Mouse (Mus musculus): ENCODE data around the gene Hoxd3. TPM values are rescaled to one million over a fixed set of nuclear protein-coding genes. Genes with fewer than 3 reads are reported as not detected.

The Hoxd3 gene
- polyA plus RNA-seq, 1 experiment = 0.42 TPM

- Histone ChIP-seq H3K36me3 (ENCODE audit: control insufficient read depth, insufficient read depth, low read length) (no peaks in the 10 kb centered on the region), H3K27me3 (ENCODE audit: control insufficient read depth, insufficient read depth, low read length) (peaks cover 68% of the 10 kb centered on the region), H3K27ac (ENCODE audit: insufficient read depth, low read depth, low read length) (no peak overlapping the region), H3K4me3 (ENCODE audit: low read depth, low read length) (peak overlapping the region; percentile 40), H3K4me1 (ENCODE audit: control insufficient read depth, insufficient read depth, insufficient read length, low read length) (peaks cover 2% of the 10 kb centered on the region; the same call in 1 of the 2 replicates)
- WGBS = 7% methylated on average over 52 of the region's 52 CpGs
- TF ChIP-seq POLR2A (IDR thresholded peaks at IDR 0.05; ENCODE audit: low read depth, low read length) = no peak
- no peak for TF ChIP-seq CTCF (IDR thresholded peaks at IDR 0.05; ENCODE audit: extremely low read depth, insufficient read length, insufficient replicate concordance, low read depth, low read length)
Measured at GRCm38 (mm10) chr2:74732513-74733316, 21.0 kb downstream of the Hoxd3 start.

- Histone ChIP-seq H3K4me3 (ENCODE audit: low read depth, low read length) (peak overlapping the region; percentile 40), H3K27me3 (ENCODE audit: control insufficient read depth, insufficient read depth, low read length) (peaks cover 68% of the 10 kb centered on the region), H3K4me1 (ENCODE audit: control insufficient read depth, insufficient read depth, insufficient read length, low read length) (peaks cover 2% of the 10 kb centered on the region; the same call in 1 of the 2 replicates), H3K27ac (ENCODE audit: insufficient read depth, low read depth, low read length) (no peak overlapping the region), H3K36me3 (ENCODE audit: control insufficient read depth, insufficient read depth, low read length) (no peaks in the 10 kb centered on the region)
- TF ChIP-seq CTCF (IDR thresholded peaks at IDR 0.05; ENCODE audit: extremely low read depth, insufficient read length, insufficient replicate concordance, low read depth, low read length) (no peak), POLR2A (IDR thresholded peaks at IDR 0.05; ENCODE audit: low read depth, low read length) (no peak)
- WGBS = 2% methylated on average over 16 of the region's 16 CpGs
Measured at GRCm38 (mm10) chr2:74733317-74733661, 21.6 kb downstream of the Hoxd3 start.

DNA sequence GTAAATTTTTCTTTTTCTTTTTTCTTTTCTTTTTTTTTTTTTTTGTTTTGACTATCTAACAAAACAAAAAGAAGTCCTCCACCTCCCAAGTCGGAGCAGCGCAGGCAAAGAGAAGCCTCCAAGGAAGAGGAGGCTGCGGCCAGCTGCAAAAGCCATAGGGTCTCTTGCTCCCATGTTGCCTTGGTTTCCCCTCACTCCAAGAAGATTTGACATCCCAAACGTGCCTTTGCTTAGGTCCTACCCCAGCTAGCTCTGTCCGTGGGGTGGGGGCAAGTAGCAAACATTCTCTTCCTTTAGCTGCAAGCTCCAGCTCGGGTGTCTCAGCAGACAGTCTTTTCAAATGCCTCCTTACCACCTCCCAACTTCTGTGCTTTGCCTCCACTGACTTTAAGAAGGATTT, 22.0 kb downstream of the Hoxd3 start:
- no peak overlapping the region for H3K27ac ChIP-seq (ENCODE audit: insufficient read depth, low read depth, low read length)

GRCm38 (mm10) chr2:74734451-74734850, 22.7 kb downstream of the Hoxd3 start:
- no peaks in the 10 kb centered on the region for H3K36me3 ChIP-seq (ENCODE audit: control insufficient read depth, insufficient read depth, low read length)
- H3K4me3 ChIP-seq (ENCODE audit: low read depth, low read length) = no peak overlapping the region
- 9% methylated on average over 13 of the region's 13 CpGs for WGBS
- no peak overlapping the region for H3K27ac ChIP-seq (ENCODE audit: insufficient read depth, low read depth, low read length)
- TF ChIP-seq POLR2A (IDR thresholded peaks at IDR 0.05; ENCODE audit: low read depth, low read length) = no peak
- no peak for TF ChIP-seq CTCF (IDR thresholded peaks at IDR 0.05; ENCODE audit: extremely low read depth, insufficient read length, insufficient replicate concordance, low read depth, low read length)
- H3K4me1 ChIP-seq (ENCODE audit: control insufficient read depth, insufficient read depth, insufficient read length, low read length) = peaks cover 2% of the 10 kb centered on the region; the same call in 1 of the 2 replicates
- peaks cover 75% of the 10 kb centered on the region for H3K27me3 ChIP-seq (ENCODE audit: control insufficient read depth, insufficient read depth, low read length)

More for the DNA sequence above, 22.0 kb downstream of the Hoxd3 start:
- peaks cover 68% of the 10 kb centered on the region for H3K27me3 ChIP-seq (ENCODE audit: control insufficient read depth, insufficient read depth, low read length)
- H3K4me3 ChIP-seq (ENCODE audit: low read depth, low read length) = no peak overlapping the region
- TF ChIP-seq CTCF (IDR thresholded peaks at IDR 0.05; ENCODE audit: extremely low read depth, insufficient read length, insufficient replicate concordance, low read depth, low read length) (no peak), POLR2A (IDR thresholded peaks at IDR 0.05; ENCODE audit: low read depth, low read length) (no peak)
- no peaks in the 10 kb centered on the region for H3K36me3 ChIP-seq (ENCODE audit: control insufficient read depth, insufficient read depth, low read length)
- WGBS = 15% methylated on average over 6 of the region's 6 CpGs
- peaks cover 2% of the 10 kb centered on the region; the same call in 1 of the 2 replicates for H3K4me1 ChIP-seq (ENCODE audit: control insufficient read depth, insufficient read depth, insufficient read length, low read length)

DNA sequence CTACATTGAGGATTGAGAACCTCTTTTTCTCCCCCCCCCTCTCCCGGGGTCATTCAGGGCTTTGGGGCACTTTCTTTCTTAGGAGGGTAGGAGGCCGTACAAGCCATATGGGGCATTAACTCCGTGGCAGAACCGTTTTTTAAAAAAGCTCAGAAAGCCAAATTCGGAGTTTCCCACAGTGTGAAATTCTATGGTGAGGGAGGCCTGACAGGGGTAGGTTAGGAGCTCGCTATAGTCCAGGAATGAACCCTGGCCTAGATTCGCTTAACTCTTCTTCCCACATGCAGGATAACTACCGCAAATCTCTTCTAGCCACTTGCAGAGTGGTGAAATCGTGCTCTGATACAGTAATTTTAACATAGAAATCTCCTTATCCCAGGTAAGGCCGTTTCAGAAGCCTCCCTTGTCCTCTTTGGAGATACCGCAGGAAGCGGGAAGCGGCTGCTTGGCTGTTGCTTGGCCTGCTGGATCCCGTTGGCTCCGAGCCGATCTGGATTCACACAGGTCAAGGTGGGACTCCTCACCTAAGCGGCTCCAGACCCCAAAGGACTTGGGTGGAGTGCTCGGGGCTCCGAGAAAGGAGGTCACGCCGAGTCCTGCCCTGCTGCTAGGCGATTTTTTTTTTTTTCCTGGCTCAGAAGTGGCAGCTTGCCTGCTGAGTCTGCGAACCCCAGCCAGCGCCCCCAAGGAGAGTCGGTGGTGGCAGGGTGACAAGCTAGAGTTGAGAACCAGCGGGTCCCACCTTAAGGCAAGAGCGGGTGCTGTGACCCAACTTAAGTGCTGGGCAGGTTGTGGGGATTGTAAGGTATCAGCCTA, 23.5 kb downstream of the Hoxd3 start:
- Histone ChIP-seq H3K27ac (ENCODE audit: insufficient read depth, low read depth, low read length) (no peak overlapping the region), H3K27me3 (ENCODE audit: control insufficient read depth, insufficient read depth, low read length) (peaks cover 81% of the 10 kb centered on the region), H3K4me3 (ENCODE audit: low read depth, low read length) (no peak overlapping the region), H3K36me3 (ENCODE audit: control insufficient read depth, insufficient read depth, low read length) (no peaks in the 10 kb centered on the region), H3K4me1 (ENCODE audit: control insufficient read depth, insufficient read depth, insufficient read length, low read length) (peaks cover 2% of the 10 kb centered on the region; the same call in 1 of the 2 replicates)
- TF ChIP-seq CTCF (IDR thresholded peaks at IDR 0.05; ENCODE audit: extremely low read depth, insufficient read length, insufficient replicate concordance, low read depth, low read length) (no peak), POLR2A (IDR thresholded peaks at IDR 0.05; ENCODE audit: low read depth, low read length) (no peak)
- 27% methylated on average over 27 of the region's 27 CpGs for WGBS

- H3K4me1 ChIP-seq (ENCODE audit: control insufficient read depth, insufficient read depth, insufficient read length, low read length) = peaks cover 2% of the 10 kb centered on the region; the same call in 1 of the 2 replicates
- H3K4me3 ChIP-seq (ENCODE audit: low read depth, low read length) = no peak overlapping the region
- H3K27me3 ChIP-seq (ENCODE audit: control insufficient read depth, insufficient read depth, low read length) = peaks cover 82% of the 10 kb centered on the region
- H3K27ac ChIP-seq (ENCODE audit: insufficient read depth, low read depth, low read length) = no peak overlapping the region
- TF ChIP-seq CTCF (IDR thresholded peaks at IDR 0.05; ENCODE audit: extremely low read depth, insufficient read length, insufficient replicate concordance, low read depth, low read length) (no peak), POLR2A (IDR thresholded peaks at IDR 0.05; ENCODE audit: low read depth, low read length) (no peak)
- no peaks in the 10 kb centered on the region for H3K36me3 ChIP-seq (ENCODE audit: control insufficient read depth, insufficient read depth, low read length)
- 24% methylated on average over 42 of the region's 42 CpGs for WGBS
Measured at GRCm38 (mm10) chr2:74735851-74736687, 24.3 kb downstream of the Hoxd3 start.

Measured in small intestine, adult 2 months (tissue).